Mouse (Mus musculus) adrenal gland, postnatal 10 days (tissue): Measurements from ENCODE around the gene Dusp10. TPM values are rescaled to one million over a fixed set of nuclear protein-coding genes. Genes with fewer than 3 reads are reported as not detected.
A peak's percentile ranks its signal among the peaks of the same experiment; 100 is the strongest.

ENCODE experiments used
- DNase-seq: peaks from one replicate; pipeline ENCODE4 v3.0.0; 2021; ENCODE audit warnings: mixed read lengths
- long read RNA-seq, 2 experiments: library from polyadenylated mRNA; stranded (forward); transcript quantifications; one replicate each; pipeline ENCODE4 v2.0.0; 2021
- total RNA-seq, 2 experiments: library from RNA; stranded (reverse); gene quantifications; 2 replicates each; pipeline ENCODE4 v1.2.3; 2021

Dusp10 gene
- 10 to 100 TPM; 17.4 to 30.9 TPM for total RNA-seq
- long read RNA-seq, experiment 1, transcript Dusp10-201 (4 exons, 2,792 nt), result major isoform, 17 of 39 reads
- long read RNA-seq, experiment 1, partial matches to known transcripts, result 18 of 39 reads
- long read RNA-seq, experiment 1, other reads (novel, unspliced or antisense), result 4 of 39 reads
- long read RNA-seq, experiment 2, transcript Dusp10-201 (4 exons, 2,792 nt), result major isoform, 8 of 11 reads
- long read RNA-seq, experiment 2, partial matches to known transcripts, result 2 of 11 reads
- long read RNA-seq, experiment 2, other reads (novel, unspliced or antisense), result 1 of 11 reads

DNA sequence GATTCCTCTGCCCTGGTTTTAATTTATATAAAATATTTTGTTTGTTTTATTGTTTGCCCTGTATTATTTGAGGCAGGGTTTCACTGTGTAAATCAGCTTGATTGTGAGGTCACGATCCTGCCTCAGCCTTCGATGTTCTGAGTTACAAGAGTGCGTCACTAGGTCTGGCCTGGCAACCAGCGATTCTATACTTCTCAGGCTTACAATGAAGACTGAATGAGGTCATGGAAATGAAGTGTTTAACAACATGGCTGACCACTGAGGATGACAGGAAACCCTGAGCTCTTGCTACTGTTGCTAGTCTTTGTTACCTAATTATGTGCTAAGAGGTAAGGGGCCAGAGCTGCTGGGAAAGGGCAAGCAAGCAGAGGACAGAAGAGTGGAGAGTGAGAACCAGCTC is at the start of gene Dusp10:
TSS of gene Dusp10 (plus strand) at position 197 of the 400 bp plus-strand sequence.
- DNase-seq, result no peak

DNA sequence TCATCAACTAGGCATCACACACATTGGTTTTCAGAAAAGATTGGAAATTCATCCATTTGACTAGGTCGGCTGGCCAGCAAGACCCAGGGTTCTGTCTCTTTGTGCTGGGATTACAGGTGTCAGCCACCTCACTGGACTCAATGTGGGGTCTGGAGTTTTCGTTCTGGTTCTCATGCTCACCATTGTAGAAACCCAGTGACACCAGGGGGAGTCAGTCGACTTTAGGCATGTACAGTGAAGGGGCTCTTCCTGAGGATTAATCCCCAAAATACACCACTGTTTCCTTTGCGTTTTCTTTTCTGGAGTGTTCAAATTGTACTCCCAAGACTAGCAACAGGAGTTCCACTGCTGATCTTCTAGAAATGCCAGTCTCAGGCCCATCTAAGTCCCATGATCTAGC is 47.8 kb upstream of the Dusp10 start:
- no peak for DNase-seq

DNA sequence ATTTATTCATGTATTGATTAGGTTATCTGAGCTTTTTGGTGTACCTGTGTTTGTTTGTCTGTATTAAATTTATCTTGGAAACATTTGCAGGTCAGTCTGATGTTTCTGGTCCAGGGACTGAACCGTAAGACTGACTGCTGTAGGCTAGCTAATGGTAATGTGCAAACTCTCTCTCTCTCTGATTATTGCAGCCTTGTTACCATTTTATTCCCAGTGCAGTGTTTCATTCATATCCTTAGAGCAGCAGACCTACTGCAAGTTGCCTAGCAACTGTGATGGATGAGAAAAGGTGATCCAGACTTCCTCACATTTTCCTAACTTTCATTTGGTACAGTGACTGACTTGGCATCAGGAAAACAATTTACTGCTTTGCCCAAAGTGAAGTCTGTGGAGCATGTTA is 43.8 kb upstream of the Dusp10 start:
- DNase-seq, result no peak

DNA sequence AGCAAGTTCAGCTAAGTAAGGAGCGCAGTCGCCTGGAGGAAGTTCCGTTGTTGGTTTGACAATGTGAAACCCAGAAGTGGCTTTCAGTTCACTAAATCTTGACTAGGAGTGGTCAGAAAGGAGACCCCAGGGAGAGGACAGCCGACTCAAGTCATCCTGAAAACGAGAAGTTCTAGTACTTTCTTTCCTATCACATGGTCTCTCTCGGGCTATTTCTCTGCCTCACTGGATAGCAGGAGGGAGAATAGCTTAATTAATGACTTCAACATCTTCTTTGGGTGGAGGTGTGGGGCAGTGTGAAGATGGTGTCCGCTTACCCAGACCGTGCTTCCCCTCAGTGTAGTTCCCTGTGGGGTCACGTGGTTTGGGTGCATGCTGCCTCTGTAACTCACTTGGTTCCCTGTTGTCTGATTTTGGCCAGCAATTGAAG is 33.3 kb upstream of the Dusp10 start:
- DNase-seq, result no peak

DNA sequence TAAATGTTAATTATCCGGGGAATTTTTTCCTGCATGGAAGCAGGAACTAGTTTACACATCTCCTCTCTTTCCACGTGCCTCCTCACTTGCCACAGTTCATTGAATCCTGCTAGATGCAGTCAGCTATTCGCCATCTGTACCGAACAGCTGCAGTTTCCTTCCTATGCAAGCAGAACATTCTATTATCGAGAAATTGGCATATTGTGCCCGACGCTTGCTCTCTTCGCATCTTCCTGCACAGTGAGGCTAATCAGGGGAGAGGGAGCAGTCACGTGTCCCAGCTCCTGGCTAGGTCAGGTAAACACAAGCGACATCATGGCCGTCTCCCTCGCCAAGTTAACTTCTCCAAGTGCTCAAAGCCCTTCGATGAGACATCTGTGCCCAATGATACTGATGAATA is 31.0 kb upstream of the Dusp10 start:
- DNase-seq, result no peak

DNA sequence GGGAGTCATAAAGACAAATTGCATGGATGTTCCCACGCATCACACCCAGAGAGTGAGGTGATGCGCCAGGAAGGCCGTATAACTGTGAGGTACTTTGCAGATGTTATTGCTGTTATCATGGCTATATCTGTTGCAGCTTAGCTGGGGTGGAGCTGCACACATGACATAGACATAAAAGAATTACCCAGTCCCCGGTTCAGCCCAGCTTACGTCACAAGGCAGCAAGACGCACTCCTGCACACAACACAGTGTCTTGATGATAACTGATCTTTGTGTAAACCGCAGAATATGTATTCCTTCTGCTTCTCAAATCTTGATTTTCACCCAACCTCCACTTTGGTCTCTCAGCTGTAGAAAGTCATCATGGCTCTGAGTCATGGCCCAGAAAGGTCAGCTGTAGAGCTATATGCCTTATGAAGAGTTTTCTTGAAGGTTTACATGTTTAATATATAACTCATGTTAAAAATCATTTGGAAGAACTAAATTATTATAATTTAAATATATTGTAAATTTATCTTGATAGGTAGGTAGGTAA is 25.3 kb upstream of the Dusp10 start:
- no peak for DNase-seq

DNA sequence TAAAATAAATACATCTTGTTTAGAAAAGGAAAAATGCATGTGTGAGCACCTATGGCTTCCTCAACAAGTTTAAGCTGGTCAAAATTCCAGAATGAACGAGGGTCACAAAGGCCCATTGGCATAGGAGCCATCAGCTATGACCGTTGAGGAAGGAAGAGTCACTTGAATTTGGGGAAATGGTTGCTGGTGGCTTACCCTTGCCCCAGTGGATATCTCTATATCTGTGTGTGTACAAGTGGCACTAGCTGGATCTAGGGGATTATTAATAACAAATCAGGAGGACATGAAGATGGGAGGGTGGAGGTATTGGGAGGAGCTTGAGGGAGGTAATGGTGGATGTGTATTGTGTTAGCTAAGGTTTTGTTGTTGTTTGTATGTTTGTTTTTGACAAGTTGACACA is 21.2 kb upstream of the Dusp10 start:
- DNase-seq, result no peak

DNA sequence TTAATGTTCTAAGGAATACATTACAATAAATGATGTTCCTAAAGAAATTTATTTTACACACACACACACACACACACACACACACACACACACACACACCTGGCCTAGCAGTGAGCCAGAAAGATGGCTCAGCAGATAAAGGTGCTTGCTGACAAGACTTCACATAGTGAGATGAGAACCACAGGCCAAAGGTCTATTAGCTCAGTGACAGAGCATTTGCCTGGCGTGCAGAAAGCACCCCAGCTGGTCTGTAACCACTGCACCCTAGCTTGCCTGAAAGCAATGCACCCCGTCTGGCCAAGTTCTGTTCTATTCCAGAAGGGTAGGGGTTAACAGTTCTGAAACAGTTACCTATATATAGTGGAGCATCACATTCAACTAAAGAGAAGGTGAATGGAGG is 15.9 kb upstream of the Dusp10 start:
- no peak for DNase-seq

DNA sequence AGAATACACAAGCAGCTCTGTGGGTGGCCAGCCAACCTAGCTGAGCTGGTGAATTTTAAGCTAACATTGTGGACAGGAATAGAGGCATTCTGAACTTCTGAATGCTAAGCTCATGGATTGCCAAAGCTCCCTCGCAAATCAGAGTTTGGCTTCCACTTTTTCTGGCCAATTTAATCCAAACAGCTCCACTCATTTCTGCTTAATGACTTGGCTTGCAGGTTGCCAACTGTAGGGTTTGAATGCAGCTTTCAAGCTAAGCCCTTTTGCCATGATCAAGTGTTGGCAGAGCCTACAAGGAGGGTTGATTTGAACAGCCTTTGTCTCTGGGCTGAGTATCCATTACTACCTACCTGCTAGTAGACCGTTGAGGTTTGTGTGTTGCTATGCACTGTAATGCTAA is 10.6 kb upstream of the Dusp10 start:
- DNase-seq, result no peak

DNA sequence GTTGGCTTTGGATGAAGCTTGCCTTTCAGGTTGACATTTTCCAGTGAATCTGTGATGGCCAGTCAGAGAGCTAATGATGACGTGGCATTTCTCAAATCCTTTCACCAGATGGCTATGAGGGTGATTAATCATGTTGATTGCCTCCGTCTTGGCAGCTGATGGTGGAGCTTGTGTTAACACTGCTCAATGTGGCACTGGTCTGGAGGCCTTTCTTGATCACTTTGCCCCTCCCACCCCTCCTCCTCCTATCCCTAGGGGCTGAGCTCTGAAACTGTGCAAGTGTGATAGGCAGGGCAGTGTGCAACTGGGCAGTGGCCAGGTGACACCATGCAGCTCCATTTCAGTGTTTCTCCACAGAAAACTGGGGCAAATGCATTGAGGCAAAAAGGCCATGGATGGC is 8.8 kb upstream of the Dusp10 start:
- peak; percentile 67 for DNase-seq

DNA sequence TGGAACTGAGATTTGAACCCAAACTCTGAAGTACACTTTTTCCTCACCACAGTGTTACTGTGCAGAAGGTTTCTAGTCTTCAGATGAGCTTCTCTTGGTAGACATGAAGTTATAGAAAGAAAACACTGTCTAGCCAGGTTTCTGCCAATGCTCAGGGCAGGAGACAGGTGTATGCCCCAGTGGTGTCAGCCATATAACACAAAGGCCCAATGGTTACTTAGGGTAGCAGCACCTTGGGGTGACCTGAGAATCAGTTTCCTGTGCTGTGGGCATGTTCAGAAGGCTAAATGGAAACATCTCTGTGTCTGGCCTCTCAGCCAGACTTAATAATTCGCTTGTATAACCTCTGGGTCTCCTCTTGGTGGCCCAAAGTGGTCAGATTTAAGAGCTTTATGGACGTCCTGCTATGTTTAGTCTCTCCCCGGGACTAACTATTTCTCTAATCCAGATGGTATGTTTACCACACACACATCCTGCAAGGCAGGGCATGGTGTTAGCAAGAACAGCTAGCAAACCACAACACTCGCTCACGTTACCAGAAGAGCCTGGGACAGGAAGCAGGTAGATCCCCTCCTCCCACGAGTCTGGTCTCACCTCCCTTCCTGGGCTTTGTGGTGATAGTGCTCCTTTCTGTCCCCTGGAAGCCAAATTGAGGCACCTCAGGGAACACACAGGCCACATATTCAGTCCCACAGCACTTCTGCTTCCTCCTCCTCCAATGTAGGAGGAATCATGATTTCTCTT is 7.6 kb upstream of the Dusp10 start:
- no peak for DNase-seq

DNA sequence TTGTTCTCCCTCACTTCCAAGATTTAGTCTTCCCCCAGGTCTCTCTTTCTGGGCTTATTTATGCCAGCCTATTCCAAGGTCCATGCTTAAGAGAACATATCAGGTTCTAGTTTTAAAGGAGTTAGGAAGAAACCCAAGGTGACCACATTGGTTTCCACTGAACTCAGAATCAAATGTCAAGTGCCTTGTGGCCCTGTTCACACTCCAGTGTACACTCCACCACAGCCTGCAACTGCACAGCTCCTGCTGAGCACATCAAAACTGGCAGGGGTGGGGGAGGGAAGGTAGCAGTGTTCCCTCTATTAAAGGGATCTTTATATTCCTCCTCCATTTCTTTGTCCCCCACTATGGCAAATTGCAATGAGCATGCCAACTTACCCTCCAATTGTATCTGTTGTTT is 7.0 kb upstream of the Dusp10 start:
- DNase-seq, result no peak

DNA sequence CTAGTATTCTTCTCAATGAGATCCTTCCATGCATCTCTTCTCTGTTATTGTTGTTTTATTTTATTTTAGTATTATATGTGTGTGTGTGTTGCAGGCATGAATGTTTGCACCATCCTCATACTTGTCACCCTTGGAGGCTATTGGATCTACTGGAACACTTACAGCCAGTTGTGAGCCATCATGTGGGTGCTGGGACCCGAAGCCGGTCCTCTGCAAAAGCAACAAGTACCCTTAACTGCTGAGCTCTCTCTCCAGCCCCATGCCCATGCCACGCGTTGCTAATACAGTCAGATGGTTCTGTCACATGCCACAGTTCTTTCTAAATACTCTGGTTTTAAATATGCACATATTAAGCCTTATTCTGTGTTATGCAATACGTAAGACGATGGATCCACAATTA is 1.8 kb upstream of the Dusp10 start:
- DNase-seq, result no peak

DNA sequence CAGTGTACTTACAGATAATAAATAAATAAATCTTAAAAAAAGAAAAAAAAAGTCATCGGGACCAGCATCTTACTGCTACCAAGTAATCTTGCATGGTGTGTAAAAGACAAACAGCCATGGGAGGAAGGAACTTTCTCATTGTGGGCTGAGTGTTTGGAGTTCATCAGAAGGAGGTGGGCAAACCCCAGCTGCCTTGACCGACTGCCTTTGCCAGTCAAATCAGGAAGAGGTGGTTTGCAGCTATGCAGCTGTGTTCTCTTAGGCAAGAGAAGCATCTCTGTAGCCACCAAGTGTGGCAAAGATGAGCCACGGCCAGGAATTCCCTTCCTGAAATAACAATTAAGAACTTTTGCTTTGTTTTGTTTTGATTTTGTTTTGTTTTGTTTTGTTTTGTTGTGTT is 989 bp downstream of the Dusp10 start:
- no peak for DNase-seq

DNA sequence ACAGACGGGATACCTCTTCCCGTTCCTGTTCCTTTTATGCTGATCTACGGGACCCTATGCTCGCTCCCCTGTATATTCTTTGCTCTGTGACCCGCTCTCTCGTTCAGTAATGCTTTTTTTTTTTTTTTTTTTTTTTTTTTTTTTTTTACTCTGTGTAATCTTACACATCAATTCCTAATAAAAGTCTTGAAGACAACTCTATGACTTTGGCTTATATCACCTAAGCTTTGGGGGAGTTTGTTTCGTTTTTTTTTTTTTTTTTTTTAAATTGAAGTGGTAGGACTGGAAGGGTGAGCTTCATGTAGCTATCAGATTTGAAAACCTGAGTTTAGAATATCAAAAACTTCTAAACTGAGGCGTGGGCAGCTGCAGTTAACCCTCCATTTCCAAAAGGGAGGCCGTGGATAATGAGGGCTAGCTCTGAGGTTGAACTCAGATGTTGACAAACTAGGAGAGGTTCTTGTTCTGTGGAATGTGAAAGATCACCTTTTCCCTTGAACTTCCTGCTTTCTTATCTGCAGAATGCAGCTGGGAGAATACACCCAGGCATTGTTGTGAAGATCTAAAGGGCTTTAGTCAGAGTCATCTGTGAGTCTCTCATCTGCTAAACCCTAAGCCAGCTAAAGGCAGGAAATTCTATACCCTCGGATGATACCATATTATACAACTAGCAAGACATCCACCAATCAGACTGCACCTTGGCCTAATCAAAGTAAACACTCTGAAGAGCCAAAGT is 3.1 kb downstream of the Dusp10 start:
- no peak for DNase-seq

DNA sequence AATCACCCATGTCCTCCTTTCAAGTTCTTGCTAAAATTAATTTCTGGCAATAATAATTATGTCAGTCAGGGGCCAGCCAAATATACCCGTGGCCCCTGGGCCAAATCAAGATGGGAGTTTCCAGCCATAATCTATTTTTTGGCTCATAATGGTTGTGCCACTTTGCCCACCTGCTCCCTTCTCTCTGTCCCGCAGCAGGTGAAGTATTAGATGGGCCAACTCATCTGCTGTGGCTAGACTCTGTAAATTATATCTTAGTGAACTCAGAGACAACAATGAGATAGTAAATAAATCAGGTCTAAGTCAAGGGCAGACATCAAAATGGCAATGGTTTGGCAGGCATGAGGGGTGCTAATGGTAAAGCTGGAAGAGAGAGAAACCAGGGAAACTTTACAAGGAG is 4.5 kb downstream of the Dusp10 start:
- DNase-seq, result no peak

DNA sequence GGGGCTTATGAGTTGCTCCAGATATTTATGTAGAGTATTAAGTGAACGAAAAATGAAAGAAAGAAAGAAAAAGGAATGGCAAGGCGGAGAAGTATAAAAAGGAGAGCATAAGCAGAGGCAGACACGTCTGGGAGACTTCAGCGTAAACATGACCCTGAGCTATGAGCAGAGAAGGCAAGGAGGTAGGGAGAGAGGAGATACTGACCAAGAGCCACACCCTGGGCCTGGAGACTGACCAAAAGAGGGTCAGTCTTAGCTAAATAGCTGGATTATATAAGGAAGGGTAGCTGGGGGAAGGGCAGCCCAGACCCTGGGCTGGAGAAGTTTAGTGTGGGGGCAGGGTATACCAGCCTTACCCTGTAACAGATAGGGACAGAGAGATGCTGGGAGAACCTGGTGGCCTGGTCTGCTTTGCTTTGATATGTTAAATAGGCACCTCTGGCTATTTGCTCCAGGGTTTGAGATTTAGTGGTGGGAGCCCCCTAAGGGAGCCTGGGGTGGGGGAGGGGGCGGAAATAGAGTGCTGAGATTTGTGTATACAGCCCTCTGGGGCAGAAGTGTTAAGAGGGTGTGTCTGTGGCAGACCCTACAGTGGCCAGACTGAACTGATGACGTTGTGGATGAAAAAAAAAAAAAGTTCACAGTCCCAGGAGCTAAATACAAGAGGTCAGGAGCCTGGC is 6.1 kb downstream of the Dusp10 start:
- DNase-seq, result no peak

DNA sequence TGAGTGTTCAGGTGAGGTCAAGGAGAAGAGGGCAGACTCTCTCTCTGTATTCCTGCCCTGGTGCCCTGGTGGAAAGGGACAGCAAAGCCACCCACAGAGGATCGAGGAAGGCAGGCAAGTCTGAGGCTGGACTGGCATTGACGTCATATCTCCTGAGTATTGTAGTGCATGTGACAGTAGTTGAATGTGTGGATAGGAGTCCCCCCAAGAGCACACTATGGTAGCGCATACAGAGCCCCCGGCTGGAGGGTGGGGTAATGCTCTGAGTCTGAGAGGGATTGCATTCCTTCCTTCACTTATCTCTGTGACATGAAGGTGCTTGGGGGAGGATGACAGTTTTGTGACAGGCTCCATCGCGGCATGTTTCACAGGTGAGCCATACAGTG is 6.6 kb downstream of the Dusp10 start:
- DNase-seq, result no peak

DNA sequence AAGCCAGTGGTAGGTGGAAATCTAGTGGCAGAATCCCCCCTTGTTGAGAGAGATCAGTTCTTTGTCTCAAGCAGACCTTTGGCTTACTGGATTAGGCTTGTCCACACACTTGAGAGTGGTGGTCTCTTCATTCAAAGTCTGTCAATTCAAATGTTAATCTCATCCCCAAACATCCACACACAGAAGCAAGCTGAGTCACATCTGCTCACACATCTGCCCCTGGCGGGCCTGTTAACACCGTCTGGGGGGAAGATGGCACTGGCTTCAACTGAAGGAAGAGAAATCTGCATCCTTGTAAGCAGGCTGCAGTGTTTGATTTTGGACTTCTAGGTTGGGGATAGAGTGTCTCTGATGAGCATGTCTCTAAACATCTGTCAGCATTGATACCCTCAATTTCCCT is 10.9 kb downstream of the Dusp10 start:
- no peak for DNase-seq

DNA sequence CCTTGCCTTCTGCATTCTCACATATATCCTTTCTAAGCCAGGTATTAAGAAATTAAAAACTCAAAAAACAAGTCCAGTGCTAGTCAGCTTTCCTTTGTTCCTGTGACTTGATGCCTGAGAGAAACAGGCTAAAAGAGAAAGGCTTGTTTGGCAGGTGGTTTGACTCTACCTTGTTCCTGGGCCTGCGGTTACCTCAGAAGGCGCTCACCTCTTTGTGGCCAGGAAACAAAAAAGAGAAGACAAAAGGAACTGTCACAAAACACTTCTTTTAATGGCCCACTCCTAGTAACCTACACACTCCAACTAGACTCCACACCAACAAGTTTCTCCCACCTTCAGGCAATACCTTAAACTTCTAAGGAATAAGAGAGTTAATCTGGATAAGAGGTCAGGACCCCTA is 11.5 kb downstream of the Dusp10 start:
- DNase-seq, result no peak

DNA sequence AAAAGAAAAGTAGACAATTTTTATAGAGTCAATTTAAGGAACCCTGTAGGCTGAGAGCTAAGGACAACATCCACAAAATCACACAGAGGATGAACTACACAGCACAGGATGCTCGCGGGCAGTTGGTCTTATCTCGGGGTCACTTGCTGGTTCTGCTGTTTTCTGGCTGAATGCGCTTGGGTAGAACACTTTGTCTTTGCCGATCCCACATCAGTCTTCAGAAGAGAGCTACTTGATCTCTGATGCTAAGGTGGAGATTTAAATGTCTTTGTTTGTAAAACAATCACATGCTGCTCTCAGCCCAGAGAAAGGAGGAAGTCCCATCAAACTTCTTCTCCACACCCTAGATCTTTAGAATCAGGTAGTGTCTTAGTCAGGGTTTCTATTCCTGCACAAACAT is 12.0 kb downstream of the Dusp10 start:
- DNase-seq, result no peak

DNA sequence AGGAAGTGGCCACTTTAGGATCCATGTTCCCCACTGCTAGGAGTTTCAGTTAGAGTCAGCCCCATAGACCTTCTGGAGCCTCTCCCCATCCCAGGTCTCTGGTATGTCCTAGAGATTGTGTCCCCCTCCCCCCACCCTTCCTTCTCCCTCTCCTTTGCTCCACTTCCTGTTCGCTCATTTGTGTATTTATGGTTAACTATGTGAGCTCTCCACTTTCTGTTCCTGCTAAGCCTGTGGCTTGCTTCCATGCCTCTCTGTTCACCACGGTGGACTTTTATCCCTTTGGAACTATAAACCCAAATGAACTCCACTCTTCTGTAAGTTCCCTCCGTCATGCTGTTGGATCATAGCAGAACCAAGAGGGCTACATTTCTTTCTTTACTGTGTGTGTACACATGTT is 13.9 kb downstream of the Dusp10 start:
- DNase-seq, result no peak
